Mouse (Mus musculus) neural tube, embryonic 11.5 days (tissue): ENCODE results near the gene Zp3. TPM values are rescaled to one million over a fixed set of nuclear protein-coding genes. Genes with fewer than 3 reads are reported as not detected.

Source experiments
- ATAC-seq: fragments of 200-750 bp; cut with Nextera tagmentation; 2 replicates; pipeline ENCODE4 v1.8.0; 2017; ENCODE audit warnings: moderate number of reproducible peaks, mild to moderate bottlenecking, moderate TSS enrichment, moderate library complexity; ENCODE audit not compliant: insufficient read depth, low FRiP score, low TSS enrichment
- DNase-seq: peaks from one replicate; pipeline ENCODE4 v3.0.0-alpha.2; 2015; ENCODE audit warnings: low spot score
- H3K27ac ChIP-seq: fragments of 300-500 bp; sonication (generic); 2 replicates; pipeline ENCODE4 v1.5.1; 2014; ENCODE audit warnings: low read depth, mild to moderate bottlenecking, low read length
- H3K27me3 ChIP-seq: fragments of 300-500 bp; sonication (generic); 2 replicates; pipeline ENCODE4 v1.6.1; 2014; ENCODE audit warnings: mild to moderate bottlenecking, low read length, mixed read lengths; ENCODE audit not compliant: control insufficient read depth, insufficient read depth
- H3K36me3 ChIP-seq: fragments of 300-500 bp; sonication (generic); 2 replicates; pipeline ENCODE4 v1.6.1; 2014; ENCODE audit warnings: mild to moderate bottlenecking, low read length, moderate library complexity, mixed read lengths; ENCODE audit not compliant: control insufficient read depth, insufficient read depth
- H3K4me1 ChIP-seq: fragments of 300-500 bp; sonication (generic); 2 replicates; pipeline ENCODE4 v1.6.1; 2014; ENCODE audit warnings: low read length, mixed read lengths; ENCODE audit not compliant: control insufficient read depth, insufficient read depth
- H3K4me2 ChIP-seq: fragments of 300-500 bp; sonication (generic); 2 replicates; pipeline ENCODE4 v1.6.1; 2014; ENCODE audit warnings: low read depth, mild to moderate bottlenecking, moderate library complexity
- H3K4me3 ChIP-seq: fragments of 300-500 bp; sonication (generic); 2 replicates; pipeline ENCODE4 v1.5.1; 2014; ENCODE audit warnings: low read depth, low read length
- H3K9ac ChIP-seq: fragments of 300-500 bp; sonication (generic); 2 replicates; pipeline ENCODE4 v1.6.1; 2014; ENCODE audit warnings: mild to moderate bottlenecking, low read length
- H3K9me3 ChIP-seq: fragments of 300-500 bp; sonication (generic); 2 replicates; pipeline ENCODE4 v1.6.1; 2016; ENCODE audit warnings: low read length; ENCODE audit not compliant: control insufficient read depth
- WGBS: fragments of 180-500 bp; shearing (Covaris S2); extraction: QIAGEN DNeasy Blood & Tissue Kit; methylation state at CpG from one replicate; pipeline ENCODE4 v1.1.7; 2014; 5-methylcytosine and 5-hydroxymethylcytosine counted together
- polyA plus RNA-seq: library from polyadenylated mRNA; unstranded; fragments of >200 nt; fragmentation: Nextera tagmentation; extraction: Ambion mirVana; gene quantifications from 2 replicates; pipeline ENCODE4 v1.2.1, GENCODE M21; 2014

Gene Zp3
- polyA plus RNA-seq, 1 experiment from 2014 or later, result not detected

DNA sequence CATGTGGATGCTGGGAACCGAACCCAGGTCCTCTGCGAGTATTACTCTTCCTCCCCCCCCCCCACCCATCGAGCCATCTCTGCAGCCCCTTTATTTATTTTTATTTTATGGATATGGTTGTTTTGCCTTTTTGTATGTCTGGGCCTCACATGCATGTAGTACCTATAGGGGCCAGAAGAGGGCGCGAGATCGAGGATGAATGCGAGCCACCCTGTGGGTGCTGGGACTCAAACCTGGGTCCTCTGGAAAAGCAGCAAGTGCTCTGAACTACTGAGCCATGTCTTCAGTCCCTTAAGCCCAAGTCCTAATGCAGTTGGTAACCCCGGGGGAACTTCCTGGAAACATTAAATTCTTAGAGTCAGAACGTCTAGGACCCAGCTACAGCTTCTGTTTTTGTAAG, 13.0 kb upstream of the Zp3 start:
- no peak for DNase-seq
- H3K9me3 ChIP-seq, result no peaks in the 10 kb centered on the region
- no peak overlapping the region for H3K27ac ChIP-seq
- no peaks in the 10 kb centered on the region for H3K36me3 ChIP-seq
- no peak overlapping the region for H3K4me3 ChIP-seq
- H3K9ac ChIP-seq, result no peak overlapping the region
- H3K4me2 ChIP-seq, result no peak overlapping the region
- H3K4me1 ChIP-seq, result peaks cover under 1% of the 10 kb centered on the region; the same call in 1 of the 2 replicates
- WGBS, result 65% methylated on average over 9 of the region's 9 CpGs
- H3K27me3 ChIP-seq, result peaks cover 6% of the 10 kb centered on the region; the same call in 1 of the 2 replicates
- no peak for ATAC-seq

DNA sequence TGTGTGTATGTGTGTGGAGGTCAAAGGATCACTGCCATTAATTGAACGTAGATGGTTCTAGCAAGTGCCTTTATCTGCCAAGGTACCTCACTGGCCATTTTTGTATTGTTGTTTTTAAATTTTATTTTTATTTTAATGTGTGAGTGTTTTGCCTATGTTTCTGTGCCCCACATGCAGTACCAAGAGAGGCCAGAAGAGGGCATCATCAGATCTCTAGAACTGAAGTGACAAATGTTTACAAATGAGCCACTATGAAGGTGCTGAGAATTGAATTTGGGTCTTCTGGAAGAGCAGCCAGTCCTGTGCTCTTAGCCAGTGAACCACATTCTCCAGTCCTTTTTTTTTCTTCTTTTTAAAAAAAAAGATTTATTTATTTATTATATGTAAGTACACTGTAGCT, 11.1 kb upstream of the Zp3 start:
- Histone ChIP-seq H3K9ac (no peak overlapping the region), H3K27me3 (peaks cover 6% of the 10 kb centered on the region; the same call in 1 of the 2 replicates), H3K4me3 (no peak overlapping the region), H3K9me3 (no peaks in the 10 kb centered on the region), H3K4me2 (no peak overlapping the region), H3K27ac (no peak overlapping the region), H3K36me3 (no peaks in the 10 kb centered on the region), H3K4me1 (no peaks in the 10 kb centered on the region)
- ATAC-seq (no peak), DNase-seq (peak; percentile 46)
- WGBS, result 47% methylated on average over 1 of the region's 1 CpGs

DNA sequence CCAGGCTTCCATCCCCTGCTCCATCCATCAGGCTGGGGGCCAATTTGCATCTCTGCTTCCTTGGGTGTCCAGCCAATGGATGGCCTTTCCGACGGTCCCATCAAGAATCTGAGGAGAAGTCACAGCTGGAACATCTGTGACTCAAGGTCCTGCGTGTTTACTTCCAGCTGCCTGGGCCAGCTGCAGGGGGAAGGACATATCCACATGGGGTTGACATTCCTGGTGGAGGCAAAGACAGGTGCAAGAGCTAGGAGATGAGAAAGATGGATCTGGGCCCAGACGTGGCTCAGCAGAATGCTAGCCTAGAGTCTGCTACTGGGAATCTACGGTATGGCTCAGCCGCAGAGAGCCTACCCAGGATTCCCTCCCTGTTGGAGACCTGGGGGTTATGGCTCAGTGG, 9.7 kb upstream of the Zp3 start:
- DNase-seq (no peak), ATAC-seq (no peak)
- 83% methylated on average over 6 of the region's 6 CpGs for WGBS
- Histone ChIP-seq H3K36me3 (no peaks in the 10 kb centered on the region), H3K9ac (no peak overlapping the region), H3K9me3 (no peaks in the 10 kb centered on the region), H3K4me2 (no peak overlapping the region), H3K4me3 (no peak overlapping the region), H3K27me3 (peaks cover 6% of the 10 kb centered on the region; the same call in 1 of the 2 replicates), H3K4me1 (no peaks in the 10 kb centered on the region), H3K27ac (no peak overlapping the region)

DNA sequence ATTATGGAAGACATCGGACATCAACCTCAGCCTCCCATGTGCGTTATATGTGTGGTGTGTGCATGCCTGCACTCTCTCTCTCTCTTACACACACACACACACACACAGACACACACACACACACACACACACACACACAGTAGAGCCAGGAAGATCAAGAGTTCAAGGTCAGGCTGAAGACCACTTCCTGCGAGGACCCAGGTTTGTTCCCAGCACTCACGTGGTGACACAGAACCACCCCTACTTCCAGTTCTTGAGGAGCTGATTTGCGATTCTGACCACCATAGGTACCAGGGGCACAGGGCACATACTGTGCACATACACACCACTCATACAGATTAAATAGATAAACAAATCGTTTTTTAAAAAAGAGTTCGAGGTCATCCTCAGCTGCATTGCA, 8.0 kb upstream of the Zp3 start:
- Histone ChIP-seq H3K27ac (no peak overlapping the region), H3K4me3 (no peak overlapping the region), H3K27me3 (no peaks in the 10 kb centered on the region), H3K9ac (no peak overlapping the region), H3K36me3 (no peaks in the 10 kb centered on the region), H3K9me3 (no peaks in the 10 kb centered on the region), H3K4me2 (no peak overlapping the region), H3K4me1 (no peaks in the 10 kb centered on the region)
- ATAC-seq (no peak), DNase-seq (no peak)
- 86% methylated on average over 7 of the region's 7 CpGs for WGBS

DNA sequence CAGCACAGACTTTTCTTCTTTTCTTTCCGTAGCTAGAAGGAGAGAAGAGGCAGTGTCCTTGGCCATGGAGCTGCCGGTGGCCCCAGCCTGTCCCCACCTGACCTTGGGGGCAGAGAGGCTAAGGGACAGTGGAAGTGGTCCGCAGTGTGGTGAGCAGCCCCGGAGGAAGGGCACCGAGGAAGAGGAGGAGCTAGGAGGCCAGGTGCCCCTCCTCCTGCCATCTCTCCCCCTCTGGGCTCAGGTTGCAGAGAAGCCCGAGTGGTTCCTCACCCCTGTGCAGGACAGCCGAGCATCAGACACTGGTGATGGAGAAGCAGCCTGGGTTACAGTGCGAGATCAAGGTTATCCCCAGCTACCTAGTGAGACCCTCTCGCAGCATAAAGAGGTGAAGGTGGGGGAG, 5.5 kb upstream of the Zp3 start, which contains the start of gene Ssc4d:
TSS of gene Ssc4d (minus strand) at position 167 of the 400 bp plus-strand sequence.
- no peak within 1 kb of the TSS for H3K4me2 ChIP-seq
- no peak within 1 kb of the TSS for H3K27ac ChIP-seq
- H3K9ac ChIP-seq, result no peak within 1 kb of the TSS
- no peak for ATAC-seq
- H3K4me3 ChIP-seq, result no peak within 1 kb of the TSS
- no peaks in the 10 kb centered on the region for H3K36me3 ChIP-seq
- H3K4me1 ChIP-seq, result no peaks in the 10 kb centered on the region
- H3K9me3 ChIP-seq, result no peaks in the 10 kb centered on the region
- DNase-seq, result no peak
- 21% methylated on average over 9 of the region's 9 CpGs for WGBS
- H3K27me3 ChIP-seq, result no peaks in the 10 kb centered on the region

DNA sequence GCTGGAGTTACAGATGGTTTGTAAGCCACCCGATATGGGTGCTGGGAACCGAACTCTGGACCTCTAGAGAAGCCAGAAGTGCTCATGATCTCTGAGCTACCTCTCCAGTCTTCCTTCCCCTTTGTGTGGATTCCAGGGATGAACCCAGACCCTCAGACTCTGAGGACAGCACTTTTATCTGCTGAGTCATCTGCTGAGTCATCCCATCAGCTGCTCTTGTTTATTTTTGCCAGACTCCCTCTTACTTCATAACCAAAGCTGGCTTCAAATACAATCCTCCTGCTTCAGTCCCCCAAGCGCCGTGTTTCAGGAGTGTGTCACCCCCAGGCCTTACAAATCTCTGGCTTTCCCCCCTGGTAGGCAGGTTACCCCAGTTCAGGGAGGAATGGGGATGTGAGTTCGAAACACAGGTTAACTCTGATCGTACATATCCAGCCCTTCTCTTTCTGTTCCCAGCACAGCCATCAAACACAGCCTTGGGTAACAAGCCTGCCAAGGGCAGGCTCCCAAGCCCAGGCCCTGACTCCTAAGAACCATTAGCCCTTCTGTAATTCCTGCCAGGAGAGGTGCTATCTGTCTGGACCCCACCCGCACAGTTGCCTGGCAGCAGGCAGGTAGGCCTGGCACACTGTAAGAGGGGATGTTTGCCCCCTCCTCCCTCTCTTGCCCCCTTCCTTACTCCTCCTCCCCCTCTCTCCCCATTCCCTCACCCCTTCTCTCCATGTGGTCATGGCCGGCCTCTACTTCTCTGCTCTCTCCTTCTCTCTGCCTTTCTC, 3.8 kb upstream of the Zp3 start:
- 92% methylated on average over 8 of the region's 8 CpGs for WGBS
- H3K27ac ChIP-seq, result no peak overlapping the region
- no peak for ATAC-seq
- no peaks in the 10 kb centered on the region for H3K27me3 ChIP-seq
- H3K9me3 ChIP-seq, result no peaks in the 10 kb centered on the region
- no peak overlapping the region for H3K4me3 ChIP-seq
- no peak overlapping the region for H3K9ac ChIP-seq
- no peak overlapping the region for H3K4me2 ChIP-seq
- no peak for DNase-seq
- H3K36me3 ChIP-seq, result no peaks in the 10 kb centered on the region
- no peaks in the 10 kb centered on the region for H3K4me1 ChIP-seq

DNA sequence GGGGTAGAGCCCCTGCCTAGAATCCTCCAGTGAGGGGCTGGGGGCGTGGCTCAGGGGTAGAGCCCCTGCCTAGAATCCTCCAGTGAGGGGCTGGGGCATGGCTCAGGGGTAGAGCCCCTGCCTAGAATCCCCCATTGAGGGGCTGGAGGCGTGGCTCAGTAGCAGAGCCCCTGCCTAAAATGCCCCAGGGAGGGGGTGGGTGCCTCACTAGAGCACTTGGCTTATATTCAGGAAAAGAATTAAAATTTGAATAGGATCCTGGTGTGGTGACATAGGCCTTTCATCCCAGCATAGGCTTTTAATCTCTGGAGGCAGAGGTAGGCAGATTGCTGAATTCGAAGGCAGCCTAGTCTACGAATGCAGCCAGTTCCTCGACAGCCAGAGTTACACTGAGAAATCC, 518 bp upstream of the Zp3 start:
- H3K36me3 ChIP-seq, result no peaks in the 10 kb centered on the region
- ATAC-seq (no peak), DNase-seq (no peak)
- H3K4me2 ChIP-seq, result no peak overlapping the region
- no peak overlapping the region for H3K9ac ChIP-seq
- H3K27me3 ChIP-seq, result no peaks in the 10 kb centered on the region
- no peaks in the 10 kb centered on the region for H3K4me1 ChIP-seq
- 85% methylated on average over 5 of the region's 5 CpGs for WGBS
- no peak overlapping the region for H3K4me3 ChIP-seq
- no peak overlapping the region for H3K27ac ChIP-seq
- no peaks in the 10 kb centered on the region for H3K9me3 ChIP-seq

DNA sequence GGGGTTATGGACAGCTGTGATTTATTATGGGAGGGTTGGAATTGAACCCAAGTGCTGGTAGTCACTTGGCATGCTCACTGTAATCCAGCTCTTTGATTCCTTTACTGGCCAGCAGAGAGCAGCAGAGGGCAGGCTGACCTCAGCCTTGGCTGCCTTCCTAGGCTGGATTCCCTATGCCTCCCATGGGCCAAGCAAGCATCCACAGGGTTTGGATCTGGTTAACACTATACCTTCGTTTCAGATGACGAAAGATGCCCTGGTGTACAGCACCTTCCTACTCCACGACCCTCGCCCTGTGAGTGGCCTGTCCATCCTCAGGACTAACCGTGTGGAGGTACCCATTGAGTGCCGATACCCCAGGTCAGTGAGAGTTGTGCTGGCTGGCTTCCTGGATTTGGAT, 2.5 kb downstream of the Zp3 start:
- H3K4me3 ChIP-seq, result no peak overlapping the region
- no peaks in the 10 kb centered on the region for H3K4me1 ChIP-seq
- peak; percentile 75 for DNase-seq
- no peaks in the 10 kb centered on the region for H3K27me3 ChIP-seq
- H3K27ac ChIP-seq, result no peak overlapping the region
- ATAC-seq, result no peak
- no peak overlapping the region for H3K4me2 ChIP-seq
- 39% methylated on average over 6 of the region's 6 CpGs for WGBS
- H3K9ac ChIP-seq, result no peak overlapping the region
- no peaks in the 10 kb centered on the region for H3K36me3 ChIP-seq
- H3K9me3 ChIP-seq, result no peaks in the 10 kb centered on the region

DNA sequence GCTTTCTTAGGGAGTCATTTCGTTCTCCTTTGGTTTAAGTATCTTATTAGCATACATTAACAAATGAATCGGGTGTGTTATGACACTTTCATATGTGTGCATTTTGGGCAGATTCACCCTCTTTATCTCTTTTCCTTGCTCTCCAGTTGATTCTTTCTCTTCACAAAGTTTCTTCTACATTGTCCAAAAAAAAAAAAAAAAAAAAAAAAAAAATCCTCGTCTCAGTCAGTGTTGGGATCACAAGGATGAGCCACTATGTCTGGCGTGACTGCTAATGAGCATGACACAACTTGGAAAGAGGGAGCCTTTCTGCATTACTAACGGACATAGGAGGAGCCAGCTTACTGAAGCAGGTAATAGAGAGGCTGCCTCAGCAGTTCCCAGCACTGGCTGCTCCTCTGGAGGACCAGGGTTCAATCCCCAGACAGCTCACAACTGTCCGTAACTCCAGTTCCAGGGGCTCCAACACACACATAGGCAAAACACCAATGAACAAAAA, 4.7 kb downstream of the Zp3 start:
- ATAC-seq, result no peak

More for the DNA sequence above, 4.7 kb downstream of the Zp3 start:
- Histone ChIP-seq H3K4me2 (no peak overlapping the region), H3K36me3 (no peaks in the 10 kb centered on the region), H3K4me3 (no peak overlapping the region), H3K27me3 (no peaks in the 10 kb centered on the region), H3K9me3 (no peaks in the 10 kb centered on the region), H3K4me1 (no peaks in the 10 kb centered on the region), H3K9ac (no peak overlapping the region), H3K27ac (no peak overlapping the region)
- DNase-seq, result no peak
- WGBS, result 64% methylated on average over 6 of the region's 6 CpGs
